Mouse (Mus musculus): Measurements from ENCODE around the gene Ovol3. TPM values are rescaled to one million over a fixed set of nuclear protein-coding genes. Genes with fewer than 3 reads are reported as not detected.
"Not testable (repeated sequence)": the region's sequence is repeated elsewhere in the genome, so short reads cannot be mapped to it uniquely, and the experiment has no call there.

Ovol3 gene
- polyA plus RNA-seq, 1 experiment, result not detected

DNA sequence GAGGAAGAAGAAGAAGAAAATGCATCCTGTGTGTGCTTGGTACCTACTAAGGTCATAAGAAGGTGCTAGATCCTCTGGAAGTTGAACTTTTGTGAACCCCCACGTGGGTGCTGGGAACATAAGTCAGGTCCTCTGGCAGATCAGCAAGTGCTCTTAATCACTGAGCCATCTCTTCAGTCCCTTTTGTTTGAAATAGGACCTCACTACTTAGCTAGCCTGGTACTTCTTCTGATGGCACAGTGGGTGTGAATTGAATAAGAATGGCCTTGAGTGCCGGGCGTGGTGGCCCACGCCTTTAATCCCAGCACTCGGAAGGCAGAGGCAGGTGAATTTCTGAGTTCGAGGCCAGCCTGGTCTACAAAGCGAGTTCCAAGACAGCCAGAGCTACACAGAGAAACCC, 30.4 kb upstream of the Ovol3 start:
- DNase-seq, result no peak
- no peaks in the 10 kb centered on the region for H3K4me1 ChIP-seq (ENCODE audit: control insufficient read depth, insufficient read depth, low read length)
- no peak for TF ChIP-seq POLR2A (IDR thresholded peaks at IDR 0.05; ENCODE audit: borderline replicate concordance, extremely low read depth, low read depth, low read length)
- TF ChIP-seq CTCF (IDR thresholded peaks at IDR 0.05; ENCODE audit: insufficient read depth, low read length), result no peak
- WGBS, result 89% methylated on average over 7 of the region's 7 CpGs
- no peak overlapping the region for H3K4me3 ChIP-seq (replicated peaks; ENCODE audit: extremely low read depth, low read depth, low read length)

DNA sequence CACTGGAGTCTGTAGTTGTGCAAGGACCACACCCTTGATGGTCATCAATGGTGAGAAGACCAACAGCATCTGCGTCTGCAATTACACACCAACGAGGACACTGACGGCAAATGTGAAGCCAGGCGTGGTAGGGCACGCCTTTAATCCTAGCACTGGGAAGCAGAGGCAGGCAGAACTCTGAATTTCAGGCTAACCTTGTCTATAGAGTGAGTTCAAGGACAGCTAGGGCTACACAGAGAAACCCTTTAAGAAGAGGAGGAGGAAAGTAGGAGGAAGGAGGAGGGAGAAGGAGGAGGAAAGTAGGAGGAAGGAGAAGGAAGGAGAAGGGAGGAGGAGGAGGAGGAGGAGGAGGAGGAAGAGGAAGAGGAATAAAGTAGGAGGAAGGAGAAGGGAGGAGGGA, 30.0 kb upstream of the Ovol3 start:
- TF ChIP-seq CTCF (IDR thresholded peaks at IDR 0.05; ENCODE audit: insufficient read depth, low read length), result no peak
- no peak for TF ChIP-seq POLR2A (IDR thresholded peaks at IDR 0.05; ENCODE audit: borderline replicate concordance, extremely low read depth, low read depth, low read length)
- WGBS, result 93% methylated on average over 5 of the region's 5 CpGs
- no peak overlapping the region for H3K4me3 ChIP-seq (replicated peaks; ENCODE audit: extremely low read depth, low read depth, low read length)
- no peak for DNase-seq
- no peaks in the 10 kb centered on the region for H3K4me1 ChIP-seq (ENCODE audit: control insufficient read depth, insufficient read depth, low read length)

DNA sequence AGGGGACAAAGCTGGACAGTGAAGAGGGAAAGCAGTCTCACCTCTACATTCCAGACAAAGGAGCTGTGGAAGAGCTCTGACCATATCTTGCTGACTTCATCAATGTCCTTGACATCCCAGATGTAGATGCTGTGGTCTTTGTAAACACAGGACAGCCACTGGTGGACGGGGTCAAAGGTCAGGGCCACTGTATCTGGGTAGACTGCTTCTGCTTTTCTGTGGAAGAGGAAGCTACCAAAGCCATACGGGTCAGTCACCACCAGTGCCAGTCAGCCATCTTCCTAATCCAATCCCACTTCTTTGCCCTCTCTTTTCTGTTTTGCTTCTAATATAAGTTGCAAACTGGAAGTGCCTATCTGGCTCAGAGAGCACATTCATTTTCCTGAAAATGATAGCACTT, 29.5 kb upstream of the Ovol3 start:
- no peaks in the 10 kb centered on the region for H3K4me1 ChIP-seq (ENCODE audit: control insufficient read depth, insufficient read depth, low read length)
- TF ChIP-seq POLR2A (IDR thresholded peaks at IDR 0.05; ENCODE audit: borderline replicate concordance, extremely low read depth, low read depth, low read length), result no peak
- TF ChIP-seq CTCF (IDR thresholded peaks at IDR 0.05; ENCODE audit: insufficient read depth, low read length), result no peak
- no peak overlapping the region for H3K4me3 ChIP-seq (replicated peaks; ENCODE audit: extremely low read depth, low read depth, low read length)
- no peak for DNase-seq
- 58% methylated on average over 2 of the region's 2 CpGs for WGBS

DNA sequence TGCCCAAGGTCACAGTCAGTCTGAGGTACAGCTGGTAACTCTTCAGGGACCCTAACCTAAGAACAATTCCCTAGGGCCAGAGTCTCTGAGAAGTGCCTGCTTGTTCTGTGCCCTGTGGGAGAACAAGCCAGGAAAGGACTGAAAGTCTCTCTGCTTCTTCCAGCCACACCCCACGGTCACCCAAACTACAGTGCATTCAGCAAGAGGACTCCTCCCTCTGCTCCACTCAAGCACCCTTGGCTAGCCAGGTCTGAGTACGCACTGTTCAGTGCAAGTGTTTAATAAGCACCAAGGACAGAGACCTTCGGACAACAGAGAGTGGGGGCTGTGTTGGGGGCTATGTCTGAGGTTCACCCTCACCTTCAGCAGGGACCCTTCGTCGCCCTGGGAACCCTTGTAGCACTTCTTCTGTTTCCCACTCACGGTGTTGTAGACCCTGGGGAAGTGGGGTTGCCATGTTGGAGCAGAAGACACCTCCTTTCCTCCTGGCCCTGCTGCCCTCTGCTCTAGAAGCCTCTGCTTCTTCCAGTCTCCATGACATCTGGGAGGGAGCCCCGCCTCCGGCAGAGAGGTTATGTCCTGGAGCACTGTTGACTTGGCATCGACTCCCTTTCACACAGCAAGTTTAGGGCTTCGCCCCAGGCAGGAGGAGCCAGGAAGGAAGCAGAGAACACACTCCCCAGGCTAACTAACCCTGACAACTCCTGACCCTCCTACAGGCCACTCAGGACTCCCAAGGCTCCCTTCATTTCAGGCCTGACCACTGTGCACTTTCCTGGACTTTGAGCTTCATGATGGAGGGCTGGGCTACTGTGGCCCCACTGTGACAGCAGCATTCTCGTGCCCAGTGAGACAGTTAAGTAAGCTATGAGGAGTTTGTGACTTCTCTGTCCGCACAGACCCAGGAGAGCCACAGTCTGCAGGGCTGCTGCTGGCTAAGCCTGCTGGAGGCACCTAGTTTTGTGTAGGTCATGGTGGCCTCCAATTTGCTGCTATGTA, 16.7 kb upstream of the Ovol3 start:
- H3K4me3 ChIP-seq (replicated peaks; ENCODE audit: extremely low read depth, low read depth, low read length), result no peak overlapping the region
- TF ChIP-seq CTCF (IDR thresholded peaks at IDR 0.05; ENCODE audit: insufficient read depth, low read length), result no peak
- no peak for TF ChIP-seq POLR2A (IDR thresholded peaks at IDR 0.05; ENCODE audit: borderline replicate concordance, extremely low read depth, low read depth, low read length)
- DNase-seq, result peak; percentile 17
- H3K4me1 ChIP-seq (ENCODE audit: control insufficient read depth, insufficient read depth, low read length), result no peaks in the 10 kb centered on the region
- WGBS, result 62% methylated on average over 12 of the region's 12 CpGs

DNA sequence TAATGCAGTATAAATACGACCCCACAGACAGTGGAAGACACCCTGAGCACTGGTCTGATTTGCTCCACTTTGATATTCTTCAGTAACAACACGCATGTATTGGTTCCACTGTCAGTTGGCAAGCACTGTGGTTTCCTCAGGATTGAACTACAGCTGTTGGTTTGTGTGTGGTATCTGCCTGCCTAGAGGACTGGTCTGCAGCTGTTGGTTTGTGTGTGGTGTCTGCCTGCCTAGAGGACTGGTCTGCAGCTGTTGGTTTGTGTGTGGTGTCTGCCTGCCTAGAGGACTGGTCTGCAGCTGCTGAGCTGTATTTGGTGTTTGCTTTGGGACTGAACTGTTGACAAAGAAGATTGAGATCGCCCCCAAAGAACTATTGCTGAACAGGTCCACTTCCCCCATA, 1.8 kb upstream of the Ovol3 start:
- not testable (repeated sequence) for H3K4me1 ChIP-seq (ENCODE audit: control insufficient read depth, insufficient read depth, low read length); DNase-seq; H3K4me3 ChIP-seq (replicated peaks; ENCODE audit: extremely low read depth, low read depth, low read length)
- WGBS, result 81% methylated on average over 3 of the region's 3 CpGs

DNA sequence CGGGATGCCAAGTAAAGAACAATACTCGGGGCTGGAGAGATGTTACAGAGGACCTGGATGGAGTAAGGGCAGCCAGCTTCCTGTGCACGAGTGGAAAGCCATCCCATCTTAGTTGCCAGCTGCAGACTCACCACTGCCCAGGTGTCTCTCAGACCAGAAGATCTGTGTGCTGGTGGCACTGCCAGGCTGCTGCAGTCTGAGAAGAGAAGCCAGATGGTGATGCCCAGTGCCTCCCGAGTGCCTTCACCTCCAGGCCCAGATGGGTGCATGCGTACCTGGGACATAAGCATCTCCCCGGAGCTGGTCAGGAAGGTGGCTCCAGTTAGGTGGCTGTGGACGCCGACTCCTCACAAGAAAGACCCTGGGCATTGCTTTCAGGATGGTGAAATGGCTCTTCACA, 434 bp downstream of the Ovol3 start:
- 86% methylated on average over 8 of the region's 8 CpGs for WGBS
- H3K4me1 ChIP-seq (ENCODE audit: control insufficient read depth, insufficient read depth, low read length), result peaks cover 10% of the 10 kb centered on the region
- TF ChIP-seq CTCF (IDR thresholded peaks at IDR 0.05; ENCODE audit: insufficient read depth, low read length) (no peak), POLR2A (IDR thresholded peaks at IDR 0.05; ENCODE audit: borderline replicate concordance, extremely low read depth, low read depth, low read length) (no peak)
- H3K4me3 ChIP-seq (replicated peaks; ENCODE audit: extremely low read depth, low read depth, low read length), result no peak overlapping the region
- no peak for DNase-seq

DNA sequence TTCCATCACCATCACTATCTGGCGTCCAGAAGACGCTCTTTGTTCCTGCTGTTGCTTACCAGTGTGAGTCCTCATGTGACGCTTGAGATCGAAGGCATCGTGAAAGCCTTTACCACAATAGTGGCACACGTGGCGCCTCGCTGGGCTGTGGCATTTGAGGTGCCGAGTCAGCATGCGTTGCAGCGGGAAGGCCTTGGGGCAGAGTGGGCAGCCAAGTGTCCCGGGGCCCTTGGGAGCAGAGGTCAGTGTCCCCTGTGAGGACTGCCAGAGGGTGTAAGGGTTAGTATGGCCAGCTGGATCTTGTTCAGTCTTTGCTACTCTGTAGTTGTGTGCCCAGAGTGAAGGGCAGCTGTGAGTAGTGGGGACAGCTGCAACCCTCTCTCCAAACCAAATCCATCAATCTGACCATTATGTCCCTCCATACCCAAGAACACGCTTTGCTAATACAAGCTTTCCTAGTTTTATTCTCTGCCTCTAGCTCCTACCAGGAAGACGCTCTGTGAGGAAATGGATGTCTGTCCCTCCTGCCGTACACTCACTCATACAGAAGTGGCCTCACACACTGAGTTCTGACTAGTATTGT, 1.2 kb downstream of the Ovol3 start:
- WGBS, result 76% methylated on average over 15 of the region's 15 CpGs
- Histone ChIP-seq H3K4me1 (ENCODE audit: control insufficient read depth, insufficient read depth, low read length) (peaks cover 10% of the 10 kb centered on the region), H3K4me3 (replicated peaks; ENCODE audit: extremely low read depth, low read depth, low read length) (no peak overlapping the region)
- no peak for TF ChIP-seq CTCF (IDR thresholded peaks at IDR 0.05; ENCODE audit: insufficient read depth, low read length)
- no peak for TF ChIP-seq POLR2A (IDR thresholded peaks at IDR 0.05; ENCODE audit: borderline replicate concordance, extremely low read depth, low read depth, low read length)
- DNase-seq, result no peak

DNA sequence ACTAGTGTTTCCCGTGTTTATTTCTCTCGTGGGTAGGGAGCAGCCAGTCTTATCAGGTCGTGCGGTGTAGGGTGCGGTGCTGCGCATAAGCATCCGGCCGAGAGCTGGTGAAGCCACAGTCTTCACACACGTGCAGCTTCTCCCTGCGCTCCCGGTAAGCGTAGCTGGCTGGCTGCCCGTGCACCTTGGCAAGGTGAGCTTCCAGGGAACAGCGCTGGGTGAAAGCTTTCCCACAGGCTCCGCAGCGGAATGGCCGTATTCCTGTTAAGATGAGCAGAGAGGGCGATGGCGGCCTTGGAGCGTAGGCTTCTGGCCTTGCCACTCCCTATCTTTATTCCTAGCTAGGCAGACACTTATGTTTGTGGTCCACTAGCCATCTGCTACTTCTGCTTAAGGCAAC, 2.1 kb downstream of the Ovol3 start:
- H3K4me3 ChIP-seq (replicated peaks; ENCODE audit: extremely low read depth, low read depth, low read length), result no peak overlapping the region
- TF ChIP-seq POLR2A (IDR thresholded peaks at IDR 0.05; ENCODE audit: borderline replicate concordance, extremely low read depth, low read depth, low read length), result no peak
- TF ChIP-seq CTCF (IDR thresholded peaks at IDR 0.05; ENCODE audit: insufficient read depth, low read length), result no peak
- no peak for DNase-seq
- 85% methylated on average over 20 of the region's 20 CpGs for WGBS
- H3K4me1 ChIP-seq (ENCODE audit: control insufficient read depth, insufficient read depth, low read length), result peaks cover 10% of the 10 kb centered on the region

DNA sequence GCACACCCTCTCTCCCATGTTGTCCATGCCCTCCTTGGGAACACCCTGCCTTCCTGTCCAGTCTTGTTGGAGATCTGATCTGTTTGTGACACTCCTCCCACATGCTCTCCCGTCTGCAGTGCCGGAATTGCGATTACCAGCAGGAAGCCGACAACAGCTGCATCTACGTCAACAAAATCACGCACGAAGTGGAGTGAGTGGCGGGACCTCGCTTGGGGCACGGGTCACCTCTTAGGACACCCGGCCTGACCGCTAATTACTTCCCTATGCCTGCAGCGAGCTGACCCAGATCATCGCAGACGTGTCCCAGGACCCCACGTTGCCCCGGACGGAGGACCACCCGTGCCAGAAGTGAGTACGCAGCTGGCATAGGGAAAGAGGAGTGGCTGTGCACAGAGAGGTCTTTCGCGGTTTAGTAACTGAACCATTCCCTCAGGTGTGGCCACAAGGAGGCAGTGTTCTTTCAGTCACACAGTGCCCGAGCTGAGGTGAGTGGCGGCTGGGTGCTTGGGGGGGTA, 2.8 kb downstream of the Ovol3 start:
- TF ChIP-seq POLR2A (IDR thresholded peaks at IDR 0.05; ENCODE audit: borderline replicate concordance, extremely low read depth, low read depth, low read length), result peak; percentile 14; the same call in 1 of the 2 replicates
- peak; percentile 49 for TF ChIP-seq CTCF (IDR thresholded peaks at IDR 0.05; ENCODE audit: insufficient read depth, low read length)
- WGBS, result 2% methylated on average over 24 of the region's 24 CpGs
- Histone ChIP-seq H3K4me3 (replicated peaks; ENCODE audit: extremely low read depth, low read depth, low read length) (peak overlapping the region; percentile 96), H3K4me1 (ENCODE audit: control insufficient read depth, insufficient read depth, low read length) (peaks cover 10% of the 10 kb centered on the region)
- DNase-seq, result peak; percentile 41

Measured in lung, adult 2 months (tissue).